Mouse (Mus musculus) heart, adult 2 months (tissue): Measurements from ENCODE around the gene Tldc2.

Source experiments
- EP300 ChIP-seq: fragments of 200-500 bp; IDR thresholded peaks from 2 replicates; pipeline ENCODE4 v1.6.1; 2011; ENCODE audit warnings: low read depth, low read length, control low read depth; ENCODE audit not compliant: insufficient read depth
- POLR2A ChIP-seq: fragments of 200-500 bp; IDR thresholded peaks from 2 replicates; pipeline ENCODE4 v1.6.1; 2011; ENCODE audit warnings: mild to moderate bottlenecking, low read depth, low read length, control low read depth; ENCODE audit not compliant: insufficient read depth

DNA sequence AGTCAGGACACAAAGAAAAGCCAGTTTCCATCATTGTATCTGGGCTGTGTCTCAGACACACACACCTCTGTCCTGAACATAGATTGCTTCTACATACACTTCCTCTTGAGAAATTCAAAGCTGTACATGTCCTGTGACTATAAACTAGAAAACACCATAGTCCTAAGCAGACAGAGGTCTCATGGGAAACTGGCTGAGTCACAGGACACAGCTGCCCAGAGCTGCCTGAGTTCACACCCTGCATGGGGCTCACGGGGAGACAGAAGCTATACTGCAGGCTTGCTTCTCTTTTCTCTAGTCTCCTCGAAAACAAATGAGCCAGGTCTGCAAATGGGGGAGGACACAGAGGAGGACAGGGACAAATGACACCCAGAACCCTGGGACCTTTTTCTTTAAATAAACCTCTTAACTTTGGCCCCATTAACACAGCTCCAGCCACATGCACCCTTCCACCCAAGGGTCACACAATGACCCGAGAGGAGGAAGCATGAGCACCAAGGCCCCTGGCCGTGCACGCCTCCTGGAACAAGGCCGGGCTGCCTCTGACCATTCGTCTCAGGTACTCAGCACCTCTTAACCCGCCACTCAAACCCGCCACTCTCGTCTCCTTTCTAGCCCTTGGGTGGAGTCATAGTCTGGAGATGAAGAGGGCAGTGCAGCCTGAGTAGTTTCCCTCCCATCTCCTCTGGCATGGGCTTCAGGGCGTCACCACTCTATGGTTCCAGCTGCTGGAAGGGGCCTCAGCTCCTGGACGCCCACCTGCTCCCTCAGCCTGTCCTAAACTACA is 12.9 kb downstream of the Tldc2 start:
- TF ChIP-seq POLR2A (no peak), EP300 (no peak)
